Mouse (Mus musculus) MEL (cell line): ENCODE measurements at regions not wholly inside any gene's neighbourhood (a gene's known extent, or its start where the extent isn't known, plus 50 kb on each side); places are given as distances from the start of the nearest gene placed in this dataset.

Experiments
- CTCF ChIP-seq, 3 experiments: IDR thresholded peaks in 2 of 3; conservative IDR thresholded peaks in 1 of 3; 2 replicates each; pipeline ENCODE4 v1.5.1; 2011 to 2012; ENCODE audit warnings: low read length in 3 of 3, low read depth in 2 of 3, mild to moderate bottlenecking in 2 of 3, improper control_type of control experiment in 1 of 3, inconsistent platforms in 1 of 3, mixed read lengths in 1 of 3, moderate library complexity in 1 of 3; ENCODE audit not compliant: control insufficient read depth in 1 of 3, insufficient read depth in 1 of 3, poor library complexity in 1 of 3, severe bottlenecking in 1 of 3
- EP300 ChIP-seq, 2 experiments: IDR thresholded peaks; 2 replicates each; pipeline ENCODE4 v1.6.1; 2011; ENCODE audit warnings: improper control_type of control experiment in 2 of 2, low read length in 2 of 2, low read depth in 1 of 2, mild to moderate bottlenecking in 1 of 2
- GABPA ChIP-seq: IDR thresholded peaks from 2 replicates; pipeline ENCODE4 v1.6.1; 2012; ENCODE audit warnings: low read depth, mild to moderate bottlenecking, inconsistent platforms, low read length, improper control_type of control experiment, moderate library complexity
- GATA1 ChIP-seq: IDR thresholded peaks from 2 replicates; pipeline ENCODE4 v1.6.1; 2011; ENCODE audit warnings: low read depth, low read length, improper control_type of control experiment
- MAX ChIP-seq: IDR thresholded peaks from 2 replicates; pipeline ENCODE4 v1.6.1; 2011; ENCODE audit warnings: low read length, improper control_type of control experiment
- MYC ChIP-seq: IDR thresholded peaks from 2 replicates; pipeline ENCODE4 v1.6.1; 2011; ENCODE audit warnings: low read depth, mild to moderate bottlenecking, low read length, improper control_type of control experiment, moderate library complexity
- NRF1 ChIP-seq: IDR thresholded peaks from 2 replicates; pipeline ENCODE4 v1.6.1; 2014; ENCODE audit warnings: low read depth, mild to moderate bottlenecking, inconsistent platforms, low read length, improper control_type of control experiment, moderate library complexity; ENCODE audit not compliant: poor library complexity, insufficient read depth, severe bottlenecking
- POLR2A ChIP-seq, 2 experiments: IDR thresholded peaks; 2 replicates each; pipeline ENCODE4 v1.6.1; 2011 to 2012; ENCODE audit warnings: low read length in 2 of 2, mild to moderate bottlenecking in 2 of 2, control low read depth in 1 of 2, improper control_type of control experiment in 1 of 2, low read depth in 1 of 2, moderate library complexity in 1 of 2; ENCODE audit not compliant: control insufficient read depth in 1 of 2, insufficient read depth in 1 of 2, poor library complexity in 1 of 2
- USF2 ChIP-seq, 2 experiments: IDR thresholded peaks; 2 replicates each; pipeline ENCODE4 v1.6.1; 2011 to 2012; ENCODE audit warnings: improper control_type of control experiment in 2 of 2, low read length in 2 of 2, borderline replicate concordance in 1 of 2, inconsistent platforms in 1 of 2, low read depth in 1 of 2, mild to moderate bottlenecking in 1 of 2; ENCODE audit not compliant: insufficient read depth in 1 of 2
- ZC3H11A ChIP-seq: IDR thresholded peaks from 2 replicates; pipeline ENCODE4 v1.6.1; 2012; ENCODE audit warnings: low read depth, mild to moderate bottlenecking, inconsistent platforms, low read length, improper control_type of control experiment
- ZKSCAN1 ChIP-seq: IDR thresholded peaks from 2 replicates; pipeline ENCODE4 v1.6.1; 2012; ENCODE audit warnings: low read depth, mild to moderate bottlenecking, inconsistent platforms, low read length, improper control_type of control experiment, moderate library complexity
- ZNF384 ChIP-seq: IDR thresholded peaks from 2 replicates; pipeline ENCODE4 v1.6.1; 2012; ENCODE audit warnings: low read depth, mild to moderate bottlenecking, inconsistent platforms, low read length, improper control_type of control experiment

- no peak for TF ChIP-seq USF2 (IDR thresholded peaks at IDR 0.05; ENCODE audit: borderline replicate concordance in 1 of 2, insufficient read depth in 1 of 2, low read depth in 1 of 2, low read length in 2 of 2)
- no peak for TF ChIP-seq POLR2A (IDR thresholded peaks at IDR 0.05; ENCODE audit: control insufficient read depth in 1 of 2, insufficient read depth in 1 of 2, low read depth in 1 of 2, low read length in 2 of 2, poor library complexity in 1 of 2)
- TF ChIP-seq NRF1: no peak
- no peak for TF ChIP-seq ZKSCAN1
- TF ChIP-seq CTCF (IDR thresholded peaks at IDR 0.05 in 2 of 3, conservative IDR thresholded peaks at IDR 0.05 in 1 of 3; ENCODE audit: control insufficient read depth in 1 of 3, insufficient read depth in 1 of 3, low read depth in 2 of 3, low read length in 3 of 3, poor library complexity in 1 of 3, severe bottlenecking in 1 of 3): no peak
- no peak for TF ChIP-seq ZNF384
- no peak for TF ChIP-seq MYC
- TF ChIP-seq GATA1: no peak
- TF ChIP-seq MAX: no peak
- TF ChIP-seq GABPA: no peak
- no peak for TF ChIP-seq EP300 (IDR thresholded peaks at IDR 0.05; ENCODE audit: low read depth in 1 of 2, low read length in 2 of 2)
- no peak for TF ChIP-seq ZC3H11A
These were observed 235.1 kb downstream of the Pik3r1 start for GRCm38 (mm10) chr13:101532913-101533312.
